Mouse (Mus musculus) intestine, embryonic 14.5 days (tissue): ENCODE measurements around the gene Lcor. TPM values are rescaled to one million over a fixed set of nuclear protein-coding genes. Genes with fewer than 3 reads are reported as not detected.

Experiments used
- ATAC-seq: fragments of 200-750 bp; cut with Nextera tagmentation; replicated peaks from 2 replicates; pipeline ENCODE4 v1.8.0; 2017; ENCODE audit warnings: low read depth, moderate number of reproducible peaks, moderate TSS enrichment, moderate library complexity; ENCODE audit not compliant: low FRiP score, low TSS enrichment
- DNase-seq: peaks from one replicate; pipeline ENCODE4 v3.0.0-alpha.2; 2018; ENCODE audit warnings: low spot score
- H3K27ac ChIP-seq: fragments of 300-500 bp; sonication (generic); 2 replicates; pipeline ENCODE4 v1.5.1; 2014; ENCODE audit warnings: low read depth, mild to moderate bottlenecking, control low read depth
- H3K27me3 ChIP-seq: fragments of 300-500 bp; sonication (generic); replicated peaks from 2 replicates; pipeline ENCODE4 v1.6.1; 2014; ENCODE audit warnings: low read length, control low read depth; ENCODE audit not compliant: control insufficient read depth, insufficient read depth
- H3K36me3 ChIP-seq: fragments of 300-500 bp; sonication (generic); 2 replicates; pipeline ENCODE4 v1.6.1; 2014; ENCODE audit warnings: low read length, control low read depth; ENCODE audit not compliant: control insufficient read depth, insufficient read depth
- H3K4me1 ChIP-seq: fragments of 300-500 bp; sonication (generic); replicated peaks from 2 replicates; pipeline ENCODE4 v1.6.1; 2014; ENCODE audit warnings: low read length, control low read depth, mixed read lengths; ENCODE audit not compliant: control insufficient read depth, insufficient read depth
- H3K4me2 ChIP-seq: fragments of 300-500 bp; sonication (generic); 2 replicates; pipeline ENCODE4 v1.6.1; 2014; ENCODE audit warnings: low read length
- H3K4me3 ChIP-seq: fragments of 300-500 bp; sonication (generic); 2 replicates; pipeline ENCODE4 v1.5.1; 2014; ENCODE audit warnings: low read depth, low read length, control low read depth, mixed read lengths
- H3K9ac ChIP-seq: fragments of 300-500 bp; sonication (generic); 2 replicates; pipeline ENCODE4 v1.6.1; 2014; ENCODE audit warnings: mild to moderate bottlenecking, low read length
- H3K9me3 ChIP-seq: fragments of 300-500 bp; sonication (generic); 2 replicates; pipeline ENCODE4 v1.6.1; 2016; ENCODE audit warnings: low read length, control low read depth; ENCODE audit not compliant: control insufficient read depth
- WGBS: fragments of 180-500 bp; shearing (Covaris S2); extraction: QIAGEN DNeasy Blood & Tissue Kit; methylation state at CpG from one replicate; pipeline ENCODE4 v1.1.7; 2014; 5-methylcytosine and 5-hydroxymethylcytosine counted together
- polyA plus RNA-seq: library from polyadenylated mRNA; unstranded; fragments of >200 nt; fragmentation: Nextera tagmentation; extraction: Ambion mirVana; gene quantifications from 2 replicates; pipeline ENCODE4 v1.2.1, GENCODE M21; 2014

The Lcor gene
- polyA plus RNA-seq, 1 experiment from 2014 or later: 27.6 TPM

GRCm38 (mm10) chr19:41482909-41483444 is 540 bp downstream of the Lcor start:
- Histone ChIP-seq H3K4me3 (peak overlapping the region; percentile 80), H3K27ac (peak overlapping the region; percentile 96), H3K9me3 (no peaks in the 10 kb centered on the region), H3K9ac (peak overlapping the region; percentile 91), H3K4me2 (peak overlapping the region; percentile 51), H3K27me3 (no peaks in the 10 kb centered on the region), H3K36me3 (no peaks in the 10 kb centered on the region), H3K4me1 (peaks cover 19% of the 10 kb centered on the region)
- ATAC-seq (peak; percentile 83), DNase-seq (peak; percentile 84)
- 0% methylated on average over 58 of the region's 91 CpGs for WGBS

- WGBS: under 1% methylated on average over 26 of the region's 30 CpGs
- Histone ChIP-seq H3K36me3 (no peaks in the 10 kb centered on the region), H3K27me3 (no peaks in the 10 kb centered on the region), H3K4me1 (peaks cover 19% of the 10 kb centered on the region), H3K9me3 (no peaks in the 10 kb centered on the region), H3K4me3 (peak overlapping the region; percentile 80), H3K27ac (peak overlapping the region; percentile 96), H3K4me2 (peak overlapping the region; percentile 51), H3K9ac (peak overlapping the region; percentile 91)
- peak; percentile 74 for DNase-seq
- ATAC-seq: peak; percentile 22; the same call in 1 of the 2 replicates
Measured at GRCm38 (mm10) chr19:41483445-41484040, 1.1 kb downstream of the Lcor start.

- 28% methylated on average over 5 of the region's 5 CpGs for whole genome bisulfite sequencing
- Histone ChIP-seq H3K27me3 (no peaks in the 10 kb centered on the region), H3K4me2 (peak overlapping the region; percentile 51), H3K36me3 (no peaks in the 10 kb centered on the region), H3K27ac (no peak overlapping the region), H3K4me1 (peaks cover 19% of the 10 kb centered on the region), H3K9me3 (no peaks in the 10 kb centered on the region), H3K9ac (peak overlapping the region; percentile 4), H3K4me3 (peak overlapping the region; percentile 80)
- ATAC-seq (no peak), DNase-seq (no peak)
Measured at GRCm38 (mm10) chr19:41484361-41484760, 1.9 kb downstream of the Lcor start.

- DNase-seq (no peak), ATAC-seq (no peak)
- H3K4me2 ChIP-seq: no peak overlapping the region
- H3K27ac ChIP-seq: no peak overlapping the region
- no peaks in the 10 kb centered on the region for H3K9me3 ChIP-seq
- H3K9ac ChIP-seq: no peak overlapping the region
- H3K27me3 ChIP-seq: no peaks in the 10 kb centered on the region
- H3K4me3 ChIP-seq: no peak overlapping the region
- H3K4me1 ChIP-seq: 0 out of 2 replicates have a peak, but pooled peaks cover 5% of the 10 kb centered on the region
- WGBS: 43% methylated on average over 4 of the region's 4 CpGs
- no peaks in the 10 kb centered on the region for H3K36me3 ChIP-seq
Measured at GRCm38 (mm10) chr19:41495382-41496032, 13.1 kb downstream of the Lcor start.

- Histone ChIP-seq H3K4me1 (0 out of 2 replicates have a peak, but pooled peaks cover 5% of the 10 kb centered on the region), H3K27ac (no peak overlapping the region), H3K9ac (no peak overlapping the region), H3K27me3 (no peaks in the 10 kb centered on the region), H3K9me3 (no peaks in the 10 kb centered on the region), H3K4me2 (no peak overlapping the region), H3K36me3 (no peaks in the 10 kb centered on the region), H3K4me3 (no peak overlapping the region)
- ATAC-seq: no peak
- DNase-seq: no peak
Measured at GRCm38 (mm10) chr19:41496058-41496457, 13.6 kb downstream of the Lcor start.

GRCm38 (mm10) chr19:41507872-41508271 is 25.4 kb downstream of the Lcor start:
- ATAC-seq: no peak
- H3K4me1 ChIP-seq: 0 out of 2 replicates have a peak, but pooled peaks cover 3% of the 10 kb centered on the region

GRCm38 (mm10) chr19:41514836-41515235 is 32.4 kb downstream of the Lcor start:
- H3K9ac ChIP-seq: no peak overlapping the region
- 0 out of 2 replicates have a peak, but pooled peaks cover 3% of the 10 kb centered on the region for H3K4me1 ChIP-seq
- no peak overlapping the region for H3K4me2 ChIP-seq
- H3K27ac ChIP-seq: no peak overlapping the region
- H3K36me3 ChIP-seq: 0 out of 2 replicates have a peak, but pooled peaks cover 3% of the 10 kb centered on the region
- ATAC-seq (no peak), DNase-seq (no peak)
- no peaks in the 10 kb centered on the region for H3K27me3 ChIP-seq
- no peaks in the 10 kb centered on the region for H3K9me3 ChIP-seq
- WGBS: 100% methylated on average over 1 of the region's 1 CpGs
- no peak overlapping the region for H3K4me3 ChIP-seq

More at GRCm38 (mm10) chr19:41507872-41508271, 25.4 kb downstream of the Lcor start:
- Histone ChIP-seq H3K4me3 (no peak overlapping the region), H3K27ac (no peak overlapping the region), H3K9me3 (no peaks in the 10 kb centered on the region), H3K36me3 (no peaks in the 10 kb centered on the region), H3K4me2 (no peak overlapping the region), H3K9ac (no peak overlapping the region), H3K27me3 (no peaks in the 10 kb centered on the region)
- WGBS: 94% methylated on average over 8 of the region's 8 CpGs
- no peak for DNase-seq

- no peak overlapping the region for H3K4me2 ChIP-seq
- 92% methylated on average over 1 of the region's 1 CpGs for WGBS
- 0 out of 2 replicates have a peak, but pooled peaks cover 3% of the 10 kb centered on the region for H3K4me1 ChIP-seq
- H3K27me3 ChIP-seq: no peaks in the 10 kb centered on the region
- 0 out of 2 replicates have a peak, but pooled peaks cover 3% of the 10 kb centered on the region for H3K36me3 ChIP-seq
- H3K9me3 ChIP-seq: no peaks in the 10 kb centered on the region
- DNase-seq (no peak), ATAC-seq (no peak)
- no peak overlapping the region for H3K9ac ChIP-seq
- H3K4me3 ChIP-seq: no peak overlapping the region
- H3K27ac ChIP-seq: no peak overlapping the region
Measured at GRCm38 (mm10) chr19:41515549-41515948, 33.1 kb downstream of the Lcor start.
